Mouse (Mus musculus) thymus, adult 2 months (tissue): ENCODE results near the gene Zfp459.
"Not testable (repeated sequence)": the region's sequence is repeated elsewhere in the genome, so short reads cannot be mapped to it uniquely, and the experiment has no call there.

Experiments
- CTCF ChIP-seq: fragments of 200-500 bp; IDR thresholded peaks from 2 replicates; pipeline ENCODE4 v1.5.1; 2012; ENCODE audit warnings: mild to moderate bottlenecking, control low read depth, low read length, moderate library complexity, borderline replicate concordance; ENCODE audit not compliant: control insufficient read depth, poor library complexity, insufficient read depth; ENCODE audit errors: extremely low read depth
- POLR2A ChIP-seq: fragments of 200-500 bp; IDR thresholded peaks from 2 replicates; pipeline ENCODE4 v1.6.1; 2012; ENCODE audit warnings: mild to moderate bottlenecking, low read length, control low read depth, moderate library complexity; ENCODE audit not compliant: control insufficient read depth, poor library complexity, insufficient read depth; ENCODE audit errors: extremely low read depth

DNA sequence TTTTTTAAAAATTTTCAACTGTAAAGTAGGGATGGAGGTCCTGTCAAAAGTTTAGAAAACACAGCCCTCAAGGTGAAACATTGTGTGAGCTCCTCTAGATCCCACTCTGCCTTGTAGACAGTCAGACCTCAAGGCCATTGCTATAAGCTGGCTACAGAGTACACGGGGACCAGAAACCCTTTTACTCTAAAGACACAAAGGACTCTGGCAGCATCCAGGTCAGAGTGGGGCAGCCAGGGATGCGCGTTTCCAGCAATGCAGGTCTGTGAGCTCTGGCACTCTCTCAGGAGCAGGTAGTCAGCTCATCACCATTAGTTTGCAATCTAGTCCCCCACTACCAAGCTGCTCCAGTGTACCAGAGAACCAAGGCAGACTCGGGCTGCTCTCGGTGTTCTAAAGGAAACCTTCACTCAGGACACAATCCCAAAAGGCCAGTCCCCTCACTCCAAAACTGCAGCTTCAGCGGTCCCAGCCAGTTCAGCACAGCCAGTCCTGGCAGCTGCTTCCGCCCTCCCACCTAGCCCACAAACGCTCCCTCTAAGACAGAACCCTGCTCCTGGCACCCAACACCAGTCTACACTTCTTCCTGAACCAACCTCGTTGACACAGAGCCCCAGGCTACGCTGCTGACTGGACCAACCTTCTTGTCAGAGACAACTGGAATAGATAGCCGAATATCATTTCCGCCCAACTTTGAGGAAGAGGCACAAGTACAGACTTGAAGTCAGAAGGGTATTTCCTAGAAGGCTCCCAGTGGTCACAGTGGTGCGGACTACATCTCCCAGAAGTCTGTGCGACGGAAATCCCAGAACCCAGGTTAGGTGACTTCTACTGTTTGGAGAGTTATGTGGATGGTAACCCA is 45.9 kb downstream of the Zfp459 start, which contains the start of the genes Gm28041 and Zfp456:
- TF ChIP-seq POLR2A, CTCF: not testable (repeated sequence)
